Mouse (Mus musculus) brain, embryonic 14.5 days (tissue): Measurements from ENCODE around the gene Cfap61.

Experiments
- CTCF ChIP-seq: fragments of 200-500 bp; IDR thresholded peaks from 2 replicates; pipeline ENCODE4 v1.5.1; 2012; ENCODE audit warnings: inconsistent platforms, mild to moderate bottlenecking, moderate library complexity, borderline replicate concordance; ENCODE audit not compliant: insufficient read depth, insufficient read length; ENCODE audit errors: extremely low read depth
- POLR2A ChIP-seq: fragments of 200-500 bp; IDR thresholded peaks from 2 replicates; pipeline ENCODE4 v1.6.1; 2012; ENCODE audit warnings: mild to moderate bottlenecking, inconsistent platforms, borderline replicate concordance; ENCODE audit not compliant: poor library complexity, insufficient read depth, insufficient read length, severe bottlenecking; ENCODE audit errors: extremely low read depth

DNA sequence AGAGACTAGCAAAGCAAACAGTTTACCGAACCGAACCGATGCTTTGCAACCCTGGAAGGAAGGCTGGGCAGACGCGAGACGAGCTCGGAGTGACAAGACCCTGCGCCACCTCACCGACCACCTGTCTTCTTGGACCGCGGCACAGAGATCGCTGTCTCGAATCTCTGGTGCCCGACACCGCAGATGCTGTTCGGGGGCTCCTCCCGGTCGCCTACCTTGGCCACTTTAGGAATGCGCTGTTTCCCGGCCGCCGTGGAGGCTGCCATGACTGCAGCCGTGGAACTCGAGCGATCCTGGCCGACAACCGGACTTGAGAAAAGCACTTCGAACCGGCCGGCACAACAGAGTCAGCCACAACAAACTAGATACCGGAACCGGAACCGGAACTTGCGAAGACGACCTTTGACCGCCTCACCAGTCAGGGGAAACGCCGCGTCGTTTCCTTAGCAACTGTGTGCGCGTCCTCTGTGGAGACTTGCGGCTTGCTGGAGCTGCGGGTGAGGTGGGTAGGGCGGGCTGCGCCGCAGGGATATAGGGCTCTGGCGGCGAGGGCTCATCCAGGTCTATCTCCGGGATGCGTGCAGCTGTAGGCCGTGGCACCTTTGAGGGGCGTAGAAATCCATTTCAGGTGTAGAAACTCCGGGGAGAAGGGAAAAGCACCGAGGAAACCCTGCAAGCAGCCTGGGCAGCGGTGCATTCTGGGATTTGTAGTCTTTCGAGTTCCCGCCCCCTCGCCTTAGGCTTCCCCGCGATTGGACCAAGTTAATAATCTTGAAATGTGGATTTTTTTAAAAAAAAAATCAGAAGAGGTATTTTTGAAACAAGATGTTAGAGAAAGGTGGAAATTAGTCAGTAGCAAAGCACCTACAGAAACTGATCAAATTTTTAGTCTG is at the start of gene Cfap61, which contains the start of gene Crnkl1:
- no peak for TF ChIP-seq CTCF
- TF ChIP-seq POLR2A: no peak
